Mouse (Mus musculus) bone marrow macrophage, adult 2 months (primary cell): ENCODE measurements around the gene Cacul1.

Experiments
- CTCF ChIP-seq: IDR thresholded peaks from 2 replicates; pipeline ENCODE4 v1.5.1; 2012; ENCODE audit warnings: low read depth, mild to moderate bottlenecking, low read length, moderate library complexity
- POLR2A ChIP-seq: IDR thresholded peaks from 2 replicates; pipeline ENCODE4 v1.6.1; 2012; ENCODE audit warnings: mild to moderate bottlenecking, low read depth, low read length, borderline replicate concordance

DNA sequence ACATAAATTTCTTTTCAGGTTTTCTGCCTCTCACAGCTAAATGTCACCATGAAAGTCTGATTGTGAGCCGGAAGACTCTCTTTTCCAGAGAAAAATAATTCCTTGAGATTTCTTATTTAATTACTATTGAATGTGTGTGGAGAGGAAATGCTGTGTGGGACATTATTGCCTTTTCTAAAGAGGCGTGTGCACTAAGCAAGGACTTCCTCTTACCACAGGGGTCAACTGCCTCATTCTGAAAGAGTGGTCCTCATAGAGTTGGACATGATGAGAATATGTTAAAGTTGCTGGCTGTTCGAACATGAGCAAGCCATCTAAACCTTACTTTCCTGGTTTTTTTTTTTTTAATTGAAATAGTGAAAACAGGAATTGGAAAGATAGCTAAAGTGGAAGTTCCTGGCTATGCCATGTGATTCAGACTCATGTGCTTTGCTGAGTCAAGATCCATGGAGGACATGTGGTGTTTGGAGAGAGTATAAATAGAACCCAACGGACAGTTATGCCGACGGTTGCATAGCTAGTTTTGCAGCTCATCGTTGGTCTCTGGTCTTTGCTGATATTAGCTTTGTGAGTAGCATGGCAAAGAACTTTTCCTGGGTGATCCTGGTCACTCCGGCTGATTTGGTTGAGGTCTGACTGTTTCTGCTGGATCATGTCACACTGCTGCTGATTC, 17.3 kb upstream of the Cacul1 start:
- no peak for TF ChIP-seq CTCF
- TF ChIP-seq POLR2A = no peak
